Mouse (Mus musculus): ENCODE results near the gene Cyp4a29. TPM values are rescaled to one million over a fixed set of nuclear protein-coding genes. Genes with fewer than 3 reads are reported as not detected.

Gene Cyp4a29
- polyA plus RNA-seq, 1 experiment from 2014 or later = not detected

Other genes with a start within 250 kb of the Cyp4a29 start
- 8.3 and 11.8 TPM in 2 replicates for gene Stil, start 241.9 kb upstream of the Cyp4a29 start, polyA plus RNA-seq (2015; fragmentation: Nextera tagmentation; extraction: Ambion mirVana)
- 29.3 and 31.5 TPM in 2 replicates for gene Tal1, start 185.7 kb upstream of the Cyp4a29 start, polyA plus RNA-seq (2015; fragmentation: Nextera tagmentation; extraction: Ambion mirVana)
- 21.2 and 23.7 TPM in 2 replicates for gene Pdzk1ip1, start 153.4 kb upstream of the Cyp4a29 start, polyA plus RNA-seq (2015; fragmentation: Nextera tagmentation; extraction: Ambion mirVana)
- gene Cyp4x1, start 107.8 kb upstream of the Cyp4a29 start, polyA plus RNA-seq (2015; fragmentation: Nextera tagmentation; extraction: Ambion mirVana) = 0.05 and 0.06 TPM in 2 replicates
- gene Cyp4a12a, start 57.0 kb downstream of the Cyp4a29 start, polyA plus RNA-seq (2015; fragmentation: Nextera tagmentation; extraction: Ambion mirVana) = not detected in 2 replicates
- gene Cyp4a12b, start 169.5 kb downstream of the Cyp4a29 start, polyA plus RNA-seq (2015; fragmentation: Nextera tagmentation; extraction: Ambion mirVana) = not detected in 2 replicates
- not detected in 2 replicates for gene Cyp4a30b, start 210.5 kb downstream of the Cyp4a29 start, polyA plus RNA-seq (2015; fragmentation: Nextera tagmentation; extraction: Ambion mirVana)